Mouse (Mus musculus): ENCODE measurements around the gene Slc25a12. TPM values are rescaled to one million over a fixed set of nuclear protein-coding genes. Genes with fewer than 3 reads are reported as not detected.

Slc25a12 gene
- polyA plus RNA-seq, 1 experiment, result 0.78 TPM

- H3K4me1 ChIP-seq (ENCODE audit: control insufficient read depth), result peaks cover 7% of the 10 kb centered on the region
- TF ChIP-seq TAL1 (IDR thresholded peaks at IDR 0.05; ENCODE audit: low read length), result no peak
- TF ChIP-seq GATA1 (IDR thresholded peaks at IDR 0.05; ENCODE audit: low read length), result no peak
- peaks cover 64% of the 10 kb centered on the region for H3K36me3 ChIP-seq (ENCODE audit: control insufficient read depth)
- no peaks in the 10 kb centered on the region for H3K27me3 ChIP-seq (ENCODE audit: control insufficient read depth)
- H3K4me3 ChIP-seq (replicated peaks), result no peak overlapping the region
- no peaks in the 10 kb centered on the region for H3K9me3 ChIP-seq (ENCODE audit: control insufficient read depth, low read length)
These were observed 88.5 kb downstream of the Slc25a12 start for GRCm38 (mm10) chr2:71278791-71279775.

DNA sequence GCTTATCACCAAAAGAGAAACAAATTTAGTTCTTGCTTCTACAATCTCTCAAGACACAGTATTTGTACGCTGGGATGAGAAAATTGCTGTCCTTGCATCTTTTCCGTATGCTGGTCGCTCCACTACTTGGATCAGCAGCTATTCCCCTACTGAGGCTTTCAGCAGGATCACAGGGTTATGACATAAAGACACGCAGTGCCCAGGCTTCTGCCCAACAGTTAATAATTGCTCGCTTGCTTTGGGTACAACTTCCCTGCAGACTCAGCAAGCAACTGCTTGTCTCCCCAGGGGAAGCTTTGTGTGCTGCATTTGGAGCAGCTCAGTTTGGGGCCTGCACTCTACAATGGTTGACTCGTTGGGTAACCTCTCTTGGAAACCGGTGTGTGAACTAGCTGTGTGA, 91.8 kb downstream of the Slc25a12 start:
- H3K36me3 ChIP-seq (ENCODE audit: control insufficient read depth), result peaks cover 49% of the 10 kb centered on the region
- H3K27me3 ChIP-seq (ENCODE audit: control insufficient read depth), result no peaks in the 10 kb centered on the region
- no peaks in the 10 kb centered on the region for H3K9me3 ChIP-seq (ENCODE audit: control insufficient read depth, low read length)
- TF ChIP-seq GATA1 (IDR thresholded peaks at IDR 0.05; ENCODE audit: low read length) (no peak), TAL1 (IDR thresholded peaks at IDR 0.05; ENCODE audit: low read length) (no peak)
- no peak overlapping the region for H3K4me3 ChIP-seq (replicated peaks)
- peaks cover 8% of the 10 kb centered on the region for H3K4me1 ChIP-seq (ENCODE audit: control insufficient read depth)

GRCm38 (mm10) chr2:71273955-71274679, 93.4 kb downstream of the Slc25a12 start:
- no peak for TF ChIP-seq GATA1 (IDR thresholded peaks at IDR 0.05; ENCODE audit: low read length)
- no peak for TF ChIP-seq TAL1 (IDR thresholded peaks at IDR 0.05; ENCODE audit: low read length)
- Histone ChIP-seq H3K4me3 (replicated peaks) (no peak overlapping the region), H3K27me3 (ENCODE audit: control insufficient read depth) (no peaks in the 10 kb centered on the region), H3K36me3 (ENCODE audit: control insufficient read depth) (peaks cover 46% of the 10 kb centered on the region), H3K9me3 (ENCODE audit: control insufficient read depth, low read length) (no peaks in the 10 kb centered on the region), H3K4me1 (ENCODE audit: control insufficient read depth) (peaks cover 21% of the 10 kb centered on the region)

GRCm38 (mm10) chr2:71270085-71270484, 97.5 kb downstream of the Slc25a12 start:
- Histone ChIP-seq H3K4me3 (replicated peaks) (no peak overlapping the region), H3K4me1 (ENCODE audit: control insufficient read depth) (peaks cover 26% of the 10 kb centered on the region), H3K36me3 (ENCODE audit: control insufficient read depth) (peaks cover 29% of the 10 kb centered on the region), H3K27me3 (ENCODE audit: control insufficient read depth) (no peaks in the 10 kb centered on the region), H3K9me3 (ENCODE audit: control insufficient read depth, low read length) (no peaks in the 10 kb centered on the region)
- no peak for TF ChIP-seq TAL1 (IDR thresholded peaks at IDR 0.05; ENCODE audit: low read length)
- TF ChIP-seq GATA1 (IDR thresholded peaks at IDR 0.05; ENCODE audit: low read length), result no peak

DNA sequence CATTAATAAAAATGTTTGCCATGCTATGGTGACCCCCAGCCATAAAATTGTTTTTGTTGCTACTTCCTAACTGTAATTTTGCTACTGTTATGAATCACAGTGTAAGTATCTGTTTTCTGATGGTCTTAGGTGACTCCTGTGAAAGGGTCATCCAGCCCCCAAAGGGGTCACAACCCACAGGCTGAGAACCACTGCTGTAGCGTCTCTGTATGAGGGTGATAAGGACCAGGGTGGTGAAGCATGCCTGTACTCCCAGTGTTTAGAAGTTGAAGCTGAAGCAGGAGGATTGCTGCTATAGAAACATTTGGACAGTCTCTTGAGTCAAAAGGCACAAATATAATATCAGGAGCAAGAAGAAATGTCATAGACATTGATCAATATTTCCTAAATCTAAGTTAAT, 98.2 kb downstream of the Slc25a12 start:
- Histone ChIP-seq H3K9me3 (ENCODE audit: control insufficient read depth, low read length) (no peaks in the 10 kb centered on the region), H3K4me3 (replicated peaks) (no peak overlapping the region), H3K27me3 (ENCODE audit: control insufficient read depth) (no peaks in the 10 kb centered on the region), H3K4me1 (ENCODE audit: control insufficient read depth) (peaks cover 26% of the 10 kb centered on the region), H3K36me3 (ENCODE audit: control insufficient read depth) (peaks cover 28% of the 10 kb centered on the region)
- TF ChIP-seq GATA1 (IDR thresholded peaks at IDR 0.05; ENCODE audit: low read length) (no peak), TAL1 (IDR thresholded peaks at IDR 0.05; ENCODE audit: low read length) (no peak)

GRCm38 (mm10) chr2:71268691-71269090, 98.9 kb downstream of the Slc25a12 start:
- Histone ChIP-seq H3K27me3 (ENCODE audit: control insufficient read depth) (no peaks in the 10 kb centered on the region), H3K36me3 (ENCODE audit: control insufficient read depth) (peaks cover 30% of the 10 kb centered on the region), H3K4me3 (replicated peaks) (no peak overlapping the region), H3K9me3 (ENCODE audit: control insufficient read depth, low read length) (no peaks in the 10 kb centered on the region), H3K4me1 (ENCODE audit: control insufficient read depth) (peaks cover 26% of the 10 kb centered on the region)
- no peak for TF ChIP-seq GATA1 (IDR thresholded peaks at IDR 0.05; ENCODE audit: low read length)
- no peak for TF ChIP-seq TAL1 (IDR thresholded peaks at IDR 0.05; ENCODE audit: low read length)

GRCm38 (mm10) chr2:71264585-71264984, 103.0 kb downstream of the Slc25a12 start:
- H3K4me3 ChIP-seq (replicated peaks), result no peak overlapping the region
- no peaks in the 10 kb centered on the region for H3K9me3 ChIP-seq (ENCODE audit: control insufficient read depth, low read length)
- H3K36me3 ChIP-seq (ENCODE audit: control insufficient read depth), result peaks cover 62% of the 10 kb centered on the region
- peaks cover 14% of the 10 kb centered on the region for H3K4me1 ChIP-seq (ENCODE audit: control insufficient read depth)
- no peak for TF ChIP-seq TAL1 (IDR thresholded peaks at IDR 0.05; ENCODE audit: low read length)
- no peak for TF ChIP-seq GATA1 (IDR thresholded peaks at IDR 0.05; ENCODE audit: low read length)
- no peaks in the 10 kb centered on the region for H3K27me3 ChIP-seq (ENCODE audit: control insufficient read depth)

- TF ChIP-seq TAL1 (IDR thresholded peaks at IDR 0.05; ENCODE audit: low read length) (no peak), GATA1 (IDR thresholded peaks at IDR 0.05; ENCODE audit: low read length) (no peak)
- Histone ChIP-seq H3K36me3 (ENCODE audit: control insufficient read depth) (peaks cover 81% of the 10 kb centered on the region), H3K9me3 (ENCODE audit: control insufficient read depth, low read length) (no peaks in the 10 kb centered on the region), H3K4me3 (replicated peaks) (no peak overlapping the region), H3K27me3 (ENCODE audit: control insufficient read depth) (no peaks in the 10 kb centered on the region), H3K4me1 (ENCODE audit: control insufficient read depth) (no peaks in the 10 kb centered on the region)
These were observed 111.0 kb downstream of the Slc25a12 start for GRCm38 (mm10) chr2:71256581-71256980.

DNA sequence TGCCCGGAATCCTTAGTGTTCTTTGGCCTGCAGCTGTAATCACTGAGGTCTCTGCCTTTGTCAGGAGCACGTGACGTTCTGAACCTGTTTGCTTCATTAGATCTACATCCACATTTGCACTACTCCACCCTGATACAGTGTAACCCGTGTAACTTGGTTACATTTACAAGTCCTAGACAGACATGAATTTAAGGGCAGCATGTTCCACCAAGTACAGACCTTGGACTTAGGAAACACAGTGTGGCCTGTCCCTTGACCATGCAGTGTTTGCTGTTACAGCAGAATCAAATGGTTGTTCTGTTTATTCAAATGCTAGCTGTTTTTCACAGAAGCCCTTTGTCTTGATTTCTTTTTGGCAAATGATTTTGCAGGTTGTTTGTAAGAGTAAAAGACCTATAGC, 112.7 kb downstream of the Slc25a12 start:
- no peak for TF ChIP-seq TAL1 (IDR thresholded peaks at IDR 0.05; ENCODE audit: low read length)
- TF ChIP-seq GATA1 (IDR thresholded peaks at IDR 0.05; ENCODE audit: low read length), result no peak
- Histone ChIP-seq H3K9me3 (ENCODE audit: control insufficient read depth, low read length) (no peaks in the 10 kb centered on the region), H3K4me1 (ENCODE audit: control insufficient read depth) (no peaks in the 10 kb centered on the region), H3K27me3 (ENCODE audit: control insufficient read depth) (no peaks in the 10 kb centered on the region), H3K36me3 (ENCODE audit: control insufficient read depth) (peaks cover 87% of the 10 kb centered on the region), H3K4me3 (replicated peaks) (no peak overlapping the region)
